Mouse (Mus musculus): Measurements from ENCODE around the gene Gm20388.

DNA sequence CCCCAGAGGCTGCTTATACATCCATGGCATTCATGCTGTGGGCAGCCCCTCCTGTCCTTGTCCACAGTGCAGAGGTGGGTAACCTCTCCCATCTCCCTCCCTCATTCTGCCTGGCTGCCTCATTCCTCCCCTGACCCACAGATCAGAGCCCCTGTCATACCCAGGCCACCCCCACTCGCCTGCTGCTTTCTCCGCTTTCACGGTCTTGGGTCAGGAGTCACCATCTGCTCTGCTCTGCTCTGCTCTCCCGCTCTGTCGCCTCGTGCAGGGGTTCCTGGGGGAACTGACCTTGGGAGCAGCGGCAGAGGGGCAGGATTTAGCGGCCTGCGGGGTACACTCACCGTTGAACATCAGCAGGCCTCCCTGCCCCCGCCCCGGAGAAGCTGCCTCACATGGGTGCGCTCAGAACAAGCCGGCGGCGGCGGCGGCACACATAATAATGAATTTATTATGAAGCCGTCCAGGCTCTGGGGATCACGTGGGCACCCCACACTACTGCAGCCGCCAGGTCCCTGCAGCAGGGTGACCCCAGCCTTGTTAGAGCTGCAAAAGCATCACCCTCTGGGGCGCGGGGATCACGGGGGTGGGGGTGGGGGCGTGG is 638.8 kb downstream of the Gm20388 start:
- TF ChIP-seq POLR2A (IDR thresholded peaks at IDR 0.05; ENCODE audit: insufficient read depth, low read length) (no peak), CTCF (IDR thresholded peaks at IDR 0.05; ENCODE audit: low read depth, low read length) (no peak), EP300 (IDR thresholded peaks at IDR 0.05; ENCODE audit: insufficient read depth, low read depth, low read length) (no peak)

Data from ES-Bruce4 (cell line).